Comparison of ENCODE assay signal across 29 mouse cellular contexts in genomic region chr6:127263903-127264680, GRCm38 (mm10).
DNase-seq lines count a peak whose midpoint lies in the region; ATAC-seq lines count a peak whose summit lies in the region.
"Had no signal": no experiment of that assay in that cellular context is flagged by ENCODE, and none has a peak within 500 bp of the region (broad histone marks: within the 10 kb centered on the region; RNA-seq: fewer than 3 reads in every experiment).

No protein-coding gene starts in this region.

- no peak for DNase-seq in forebrain, embryonic 14.5 days (ENCODE audit: low spot score)
- DNase-seq in induced T-regulatory cell, adult 2 months (ENCODE audit: low read depth), result peak; percentile 61
- DNase-seq in natural killer cell, adult 2 months (ENCODE audit: low spot score in 2 of 2), result peak; percentile 32 to 52
- DNase-seq in urinary bladder, postnatal 14 days (ENCODE audit: low spot score), result no peak
- no peak for DNase-seq in embryo, embryonic 9.5 days (ENCODE audit: extremely low spot score)
- DNase-seq: adrenal gland, adult 8-10 months; cerebellum, adult 8-10 months; gastrocnemius, postnatal 25 days; heart, adult 18-20 months; heart, postnatal 36 days; kidney, adult 18-20 months; kidney, postnatal 36 days; liver, embryonic 13.5 days; lung, adult 18-20 months; retina, postnatal 1 day; right cerebral cortex, postnatal 14 days had no signal

- no peaks in the 10 kb centered on the region for H3K27me3 ChIP-seq in forebrain, embryonic 14.5 days (replicated peaks; ENCODE audit: control insufficient read depth, insufficient read depth, low read length)
- no peaks in the 10 kb centered on the region for H3K27me3 ChIP-seq in forebrain, embryonic 13.5 days
- H3K27me3 ChIP-seq: embryonic facial prominence, embryonic 15.5 days; limb, embryonic 15.5 days; neural tube, embryonic 15.5 days; stomach, embryonic 15.5 days had no signal

- H3K4me2 ChIP-seq in forebrain, embryonic 14.5 days (ENCODE audit: low read length), result no peak overlapping the region
- no peak overlapping the region for H3K4me2 ChIP-seq in forebrain, embryonic 13.5 days
- H3K4me2 ChIP-seq: embryonic facial prominence, embryonic 15.5 days; heart, embryonic 11.5 days; hindbrain, embryonic 14.5 days; limb, embryonic 15.5 days; liver, embryonic 13.5 days; midbrain, embryonic 12.5 days; neural tube, embryonic 15.5 days; stomach, embryonic 15.5 days had no signal

- no peaks in the 10 kb centered on the region for H3K9me3 ChIP-seq in forebrain, embryonic 14.5 days (replicated peaks; ENCODE audit: control insufficient read depth, low read length)
- no peaks in the 10 kb centered on the region for H3K9me3 ChIP-seq in forebrain, embryonic 13.5 days (replicated peaks)
- H3K9me3 ChIP-seq: embryonic facial prominence, embryonic 10.5 days; embryonic facial prominence, embryonic 15.5 days; limb, embryonic 10.5 days; limb, embryonic 15.5 days; liver, embryonic 13.5 days; midbrain, embryonic 12.5 days; neural tube, embryonic 15.5 days; stomach, embryonic 15.5 days had no signal

- H3K36me3 ChIP-seq in forebrain, embryonic 14.5 days (ENCODE audit: control insufficient read depth, insufficient read depth, low read length), result no peaks in the 10 kb centered on the region
- no peaks in the 10 kb centered on the region for H3K36me3 ChIP-seq in forebrain, embryonic 13.5 days (ENCODE audit: poor library complexity, severe bottlenecking)
- H3K36me3 ChIP-seq: embryonic facial prominence, embryonic 10.5 days; embryonic facial prominence, embryonic 15.5 days; limb, embryonic 10.5 days; limb, embryonic 15.5 days; liver, embryonic 13.5 days; midbrain, embryonic 12.5 days; neural tube, embryonic 15.5 days; stomach, embryonic 15.5 days had no signal

- 0 out of 2 replicates have a peak, but pooled peaks have one; percentile 10 for ATAC-seq in forebrain, embryonic 14.5 days
- ATAC-seq in forebrain, embryonic 13.5 days, result no peak
- ATAC-seq in activated CD4-positive, CD25-positive, alpha-beta regulatory T cell, adult 4 months, result peak; percentile 27
- ATAC-seq: forebrain, embryonic 16.5 days; lung, postnatal 0 days had no signal

- H3K4me3 ChIP-seq in forebrain, embryonic 14.5 days (ENCODE audit: low read depth, low read length), result no peak overlapping the region
- no peak overlapping the region for H3K4me3 ChIP-seq in forebrain, embryonic 13.5 days
- H3K4me3 ChIP-seq: embryonic facial prominence, embryonic 10.5 days; embryonic facial prominence, embryonic 15.5 days; limb, embryonic 10.5 days; limb, embryonic 15.5 days; liver, embryonic 13.5 days; midbrain, embryonic 12.5 days; neural tube, embryonic 15.5 days; stomach, embryonic 15.5 days had no signal

- no peak overlapping the region for H3K27ac ChIP-seq in forebrain, embryonic 14.5 days (ENCODE audit: low read depth, low read length)
- no peak overlapping the region for H3K27ac ChIP-seq in forebrain, embryonic 13.5 days
- H3K27ac ChIP-seq: embryonic facial prominence, embryonic 10.5 days; embryonic facial prominence, embryonic 15.5 days; hindbrain, embryonic 14.5 days; limb, embryonic 10.5 days; limb, embryonic 15.5 days; liver, embryonic 13.5 days; midbrain, embryonic 12.5 days; neural tube, embryonic 15.5 days; stomach, embryonic 15.5 days had no signal

- no peak overlapping the region for H3K9ac ChIP-seq in forebrain, embryonic 14.5 days (ENCODE audit: low read length)
- H3K9ac ChIP-seq in forebrain, embryonic 13.5 days, result no peak overlapping the region
- H3K9ac ChIP-seq: embryonic facial prominence, embryonic 15.5 days; hindbrain, embryonic 14.5 days; limb, embryonic 15.5 days; liver, embryonic 13.5 days; midbrain, embryonic 12.5 days; neural tube, embryonic 15.5 days; stomach, embryonic 15.5 days had no signal

- H3K4me1 ChIP-seq in forebrain, embryonic 14.5 days (ENCODE audit: control insufficient read depth, insufficient read depth, low read length), result peaks cover 10% of the 10 kb centered on the region; the same call in 1 of the 2 replicates
- H3K4me1 ChIP-seq in forebrain, embryonic 13.5 days, result peaks cover 12% of the 10 kb centered on the region

- 76% methylated on average over 5 of the region's 5 CpGs for WGBS in forebrain, embryonic 14.5 days
- 82% methylated on average over 5 of the region's 5 CpGs for WGBS in forebrain, embryonic 13.5 days

Comparison
In these comparisons a context has a peak if more than half of its experiments do, and no peak if none do; other contexts are left out.
1. DNase-seq: peak in induced T-regulatory cell, adult 2 months (single experiment) and natural killer cell, adult 2 months (2 of 2); none in forebrain, embryonic 14.5 days (single experiment), urinary bladder, postnatal 14 days (single experiment) and embryo, embryonic 9.5 days (single experiment).